Mouse (Mus musculus) embryonic facial prominence, embryonic 10.5 days (tissue): ENCODE results near the gene Tex35. TPM values are rescaled to one million over a fixed set of nuclear protein-coding genes. Genes with fewer than 3 reads are reported as not detected.

ENCODE experiments used
- DNase-seq: peaks from one replicate; pipeline ENCODE4 v3.0.0-alpha.2; 2017; ENCODE audit warnings: low spot score
- H3K27ac ChIP-seq: fragments of 300-500 bp; sonication (generic); replicated peaks from 2 replicates; pipeline ENCODE4 v1.5.1; 2016; ENCODE audit warnings: mild to moderate bottlenecking
- H3K27me3 ChIP-seq: fragments of 300-500 bp; sonication (generic); replicated peaks from 2 replicates; pipeline ENCODE4 v1.6.1; 2016; ENCODE audit warnings: low read depth, mild to moderate bottlenecking; ENCODE audit not compliant: poor library complexity, severe bottlenecking
- H3K36me3 ChIP-seq: fragments of 300-500 bp; sonication (generic); replicated peaks from 2 replicates; pipeline ENCODE4 v1.6.1; 2016; ENCODE audit warnings: mild to moderate bottlenecking, moderate library complexity
- H3K4me1 ChIP-seq: fragments of 300-500 bp; sonication (generic); 2 replicates; pipeline ENCODE4 v1.6.1; 2016
- H3K4me3 ChIP-seq: fragments of 300-500 bp; sonication (generic); 2 replicates; pipeline ENCODE4 v1.5.1; 2016; ENCODE audit warnings: mild to moderate bottlenecking, moderate library complexity
- H3K9me3 ChIP-seq: fragments of 300-500 bp; sonication (generic); 2 replicates; pipeline ENCODE4 v1.6.1; 2016; ENCODE audit warnings: mild to moderate bottlenecking
- WGBS: fragments of 180-500 bp; shearing (Covaris S2); methylation state at CpG from one replicate; pipeline ENCODE4 v1.1.7; 2016; 5-methylcytosine and 5-hydroxymethylcytosine counted together
- polyA plus RNA-seq: library from polyadenylated mRNA; unstranded; fragments of >200 nt; fragmentation: Nextera tagmentation; extraction: Ambion mirVana; gene quantifications from 2 replicates; pipeline ENCODE4 v1.2.1, GENCODE M21; 2016

Gene Tex35
- polyA plus RNA-seq, 1 experiment from 2014 or later: not detected

DNA sequence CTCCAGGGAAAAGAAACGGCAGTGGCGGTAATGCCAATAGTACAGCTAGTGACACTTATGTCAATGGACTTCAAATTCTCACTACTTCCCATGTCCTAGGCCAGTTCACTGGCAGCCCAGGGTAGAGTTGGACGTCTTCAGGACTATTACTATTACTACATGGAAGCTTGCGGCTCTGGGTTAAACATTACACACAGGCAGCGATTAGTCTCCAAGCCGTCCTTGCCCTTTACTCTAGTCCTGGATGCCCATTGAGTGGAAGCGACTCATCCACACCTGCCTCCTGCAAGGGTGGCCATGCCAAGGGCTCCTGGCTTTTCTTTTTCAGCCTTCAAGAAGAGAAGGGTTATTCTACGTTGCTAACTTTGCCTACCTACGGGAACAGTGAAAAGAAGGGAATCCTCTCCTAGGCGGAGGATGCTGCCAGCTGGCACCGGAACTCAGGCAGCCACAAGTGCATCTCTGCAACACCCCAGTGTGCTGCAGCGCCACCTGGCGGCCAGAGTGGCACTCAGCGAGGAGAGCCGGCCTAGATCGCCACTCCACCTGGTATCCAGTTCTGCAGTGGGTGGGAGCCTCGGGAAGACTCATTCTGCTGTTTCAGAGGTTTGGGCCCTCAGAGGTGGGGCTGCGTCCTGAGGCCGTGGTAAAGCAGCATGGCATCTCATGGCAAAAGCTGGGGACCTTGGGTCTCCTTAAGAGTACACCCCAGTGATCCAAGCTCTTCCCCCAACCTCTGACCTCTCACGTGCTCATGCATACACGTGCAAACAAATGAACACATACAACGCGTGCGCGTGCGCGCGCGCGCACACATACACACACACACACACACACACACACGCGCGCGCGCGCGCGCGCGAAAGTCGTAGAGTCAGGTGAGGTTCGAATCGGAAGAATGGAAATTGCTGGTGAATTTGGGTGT, 31.4 kb downstream of the Tex35 start:
- H3K27ac ChIP-seq: no peak overlapping the region
- 62% methylated on average over 43 of the region's 43 CpGs for WGBS

DNA sequence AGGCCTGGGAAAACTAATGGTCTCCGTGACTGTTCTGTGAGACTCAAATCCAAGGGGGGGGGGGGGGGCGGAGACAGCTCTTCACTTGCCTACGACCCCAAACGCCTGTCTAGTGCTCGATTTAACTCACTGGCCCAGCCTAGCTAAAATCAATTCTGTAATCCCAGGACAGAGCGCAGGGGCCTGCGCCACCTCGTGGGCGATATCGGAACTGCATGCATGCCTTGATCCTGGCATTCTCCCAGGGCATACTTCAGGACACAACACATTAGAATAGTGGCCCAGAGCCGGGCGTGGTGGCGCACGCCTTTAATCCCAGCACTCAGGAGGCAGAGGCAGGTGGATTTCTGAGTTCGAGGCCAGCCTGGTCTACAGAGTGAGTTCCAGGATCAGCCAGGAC, 32.2 kb downstream of the Tex35 start:
- Histone ChIP-seq H3K36me3 (no peaks in the 10 kb centered on the region), H3K9me3 (no peaks in the 10 kb centered on the region), H3K4me1 (peaks cover 38% of the 10 kb centered on the region), H3K27ac (no peak overlapping the region), H3K4me3 (no peak overlapping the region), H3K27me3 (no peaks in the 10 kb centered on the region; the same call in 1 of the 2 replicates)
- peak; percentile 91 for DNase-seq
- 6% methylated on average over 15 of the region's 15 CpGs for WGBS

More for the DNA sequence above, 31.4 kb downstream of the Tex35 start:
- peak; percentile 91 for DNase-seq
- Histone ChIP-seq H3K4me1 (peaks cover 44% of the 10 kb centered on the region), H3K36me3 (no peaks in the 10 kb centered on the region), H3K27me3 (no peaks in the 10 kb centered on the region; the same call in 1 of the 2 replicates), H3K4me3 (peak overlapping the region; percentile 16; the same call in 1 of the 2 replicates), H3K9me3 (no peaks in the 10 kb centered on the region)

DNA sequence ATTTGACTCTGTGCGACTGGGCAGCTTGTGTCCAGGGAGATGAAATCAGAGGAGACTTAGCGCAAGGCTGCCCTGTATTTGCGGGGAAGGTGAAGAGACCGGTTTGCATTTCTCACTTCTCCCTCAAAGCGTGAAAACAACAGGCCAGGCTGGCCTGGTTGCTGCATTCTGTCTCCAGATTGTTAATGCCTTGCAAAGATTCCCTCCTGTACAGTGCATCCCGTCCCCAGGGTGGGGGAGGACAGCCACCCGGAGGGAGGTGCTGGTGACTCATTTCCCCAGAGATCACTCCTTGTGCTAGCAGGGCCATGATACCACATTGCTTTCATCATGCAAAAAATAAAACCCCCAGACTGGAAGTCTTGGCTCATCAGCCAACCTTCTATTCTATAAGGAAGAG, 33.5 kb downstream of the Tex35 start:
- DNase-seq: no peak
- H3K9me3 ChIP-seq: no peaks in the 10 kb centered on the region
- peaks cover 34% of the 10 kb centered on the region for H3K4me1 ChIP-seq
- no peak overlapping the region for H3K4me3 ChIP-seq
- peaks cover 3% of the 10 kb centered on the region; the same call in 1 of the 2 replicates for H3K27me3 ChIP-seq
- 0 out of 2 replicates have a peak overlapping the region, but pooled peaks have one; percentile 19 for H3K27ac ChIP-seq
- WGBS: 71% methylated on average over 7 of the region's 7 CpGs
- no peaks in the 10 kb centered on the region for H3K36me3 ChIP-seq

DNA sequence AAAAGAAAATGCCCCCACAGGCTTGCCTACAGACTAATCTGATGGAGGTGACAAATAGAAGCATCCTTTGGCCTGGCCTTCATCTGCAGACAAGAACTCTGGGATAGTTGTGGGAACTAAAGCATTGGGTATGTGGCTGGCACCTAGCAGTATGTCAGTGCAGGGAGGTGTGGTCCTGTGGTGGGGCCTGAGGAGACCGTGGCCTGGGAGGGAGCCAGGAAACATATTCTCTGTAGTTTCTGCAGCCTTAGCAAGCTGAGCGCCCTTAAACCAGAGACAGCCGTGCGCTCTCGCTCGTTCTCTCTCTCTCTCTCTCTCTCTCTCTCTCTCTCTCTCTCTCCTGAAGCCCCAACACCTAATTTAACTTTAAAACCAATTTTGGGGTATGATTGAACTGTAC, 34.1 kb downstream of the Tex35 start:
- peaks cover 34% of the 10 kb centered on the region for H3K4me1 ChIP-seq
- 92% methylated on average over 6 of the region's 6 CpGs for WGBS
- H3K36me3 ChIP-seq: no peaks in the 10 kb centered on the region
- H3K9me3 ChIP-seq: no peaks in the 10 kb centered on the region
- H3K27me3 ChIP-seq: peaks cover 3% of the 10 kb centered on the region; the same call in 1 of the 2 replicates
- no peak for DNase-seq
- no peak overlapping the region for H3K4me3 ChIP-seq
- 0 out of 2 replicates have a peak overlapping the region, but pooled peaks have one; percentile 19 for H3K27ac ChIP-seq

DNA sequence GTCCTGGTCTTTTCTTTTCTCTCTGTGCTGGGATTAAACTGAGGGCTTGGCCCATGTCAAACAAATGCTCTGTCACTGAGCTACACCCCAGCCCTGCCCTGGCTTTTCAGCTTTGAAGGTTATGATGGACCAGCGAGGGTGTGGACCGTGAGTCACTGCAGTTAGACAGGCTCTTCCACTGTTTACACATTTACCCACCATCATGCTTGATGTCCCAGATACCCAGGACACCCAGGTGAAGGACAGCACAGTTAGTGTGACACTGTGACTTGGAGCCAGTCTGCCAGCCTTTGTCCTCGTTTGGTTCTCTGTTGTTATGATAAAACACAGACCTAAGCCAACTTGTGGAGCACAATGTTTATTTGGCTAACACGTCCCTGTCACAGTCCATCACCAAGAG, 34.9 kb downstream of the Tex35 start:
- Histone ChIP-seq H3K4me1 (peaks cover 33% of the 10 kb centered on the region), H3K4me3 (no peak overlapping the region), H3K9me3 (no peaks in the 10 kb centered on the region), H3K27ac (no peak overlapping the region), H3K36me3 (no peaks in the 10 kb centered on the region), H3K27me3 (peaks cover 3% of the 10 kb centered on the region; the same call in 1 of the 2 replicates)
- DNase-seq: no peak
- 62% methylated on average over 4 of the region's 4 CpGs for WGBS

DNA sequence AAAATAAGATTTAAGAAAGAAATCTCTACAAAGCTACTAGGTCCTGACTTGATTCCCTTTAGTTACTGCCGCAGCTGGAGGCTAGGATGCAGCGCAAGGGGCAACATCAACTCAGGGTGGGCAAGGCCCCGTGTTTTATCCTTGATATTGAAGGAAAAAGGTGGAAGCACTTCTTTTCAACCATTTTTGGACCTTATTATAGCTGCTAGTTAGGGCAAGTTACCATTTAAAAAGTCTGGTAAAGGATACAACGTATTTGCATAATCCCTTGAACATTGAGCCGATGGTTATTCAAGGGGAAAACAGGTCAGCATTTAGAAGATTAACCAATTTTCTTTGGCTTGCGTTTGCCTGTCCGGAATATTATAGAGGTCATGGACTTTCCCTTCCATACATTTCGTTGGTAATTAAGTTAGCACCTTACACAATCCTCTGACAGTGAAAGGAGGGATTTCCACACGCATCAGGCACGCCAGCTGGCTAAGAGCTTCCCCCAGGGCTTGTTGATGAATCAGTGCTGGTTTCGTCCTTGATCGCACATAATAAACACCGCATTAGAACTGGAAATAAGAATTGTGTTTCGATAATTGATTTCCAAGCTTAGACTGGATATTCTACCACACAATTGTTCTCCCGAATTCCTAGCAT, 39.2 kb downstream of the Tex35 start:
- H3K4me1 ChIP-seq: peaks cover 20% of the 10 kb centered on the region
- peaks cover 3% of the 10 kb centered on the region; the same call in 1 of the 2 replicates for H3K27me3 ChIP-seq
- no peak overlapping the region for H3K27ac ChIP-seq
- no peaks in the 10 kb centered on the region for H3K36me3 ChIP-seq
- no peak overlapping the region for H3K4me3 ChIP-seq
- no peaks in the 10 kb centered on the region for H3K9me3 ChIP-seq
- 71% methylated on average over 15 of the region's 15 CpGs for WGBS
- DNase-seq: no peak

DNA sequence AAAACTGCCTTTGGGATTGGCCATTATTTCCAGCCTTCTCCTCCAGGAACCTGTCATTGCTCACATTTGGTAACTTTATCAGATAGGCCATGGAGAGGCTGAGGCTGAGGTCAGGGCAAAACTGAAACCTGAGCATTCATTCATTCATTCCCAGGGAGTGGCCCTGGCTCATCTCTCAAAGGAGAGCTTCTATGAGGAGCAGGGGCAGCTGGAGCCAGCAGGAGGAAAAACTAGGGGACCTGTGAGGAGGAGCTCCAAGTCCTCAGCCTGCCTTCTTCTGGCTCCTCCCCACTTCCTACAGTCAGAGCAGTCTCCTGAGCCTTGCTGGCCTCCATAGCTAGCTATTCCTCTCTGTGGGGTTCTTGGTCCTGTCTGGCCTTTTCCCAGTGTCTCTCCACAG, 40.2 kb downstream of the Tex35 start:
- Histone ChIP-seq H3K9me3 (no peaks in the 10 kb centered on the region), H3K4me3 (no peak overlapping the region), H3K36me3 (no peaks in the 10 kb centered on the region), H3K27me3 (peaks cover 3% of the 10 kb centered on the region; the same call in 1 of the 2 replicates), H3K4me1 (peaks cover 23% of the 10 kb centered on the region), H3K27ac (no peak overlapping the region)
- DNase-seq: no peak

DNA sequence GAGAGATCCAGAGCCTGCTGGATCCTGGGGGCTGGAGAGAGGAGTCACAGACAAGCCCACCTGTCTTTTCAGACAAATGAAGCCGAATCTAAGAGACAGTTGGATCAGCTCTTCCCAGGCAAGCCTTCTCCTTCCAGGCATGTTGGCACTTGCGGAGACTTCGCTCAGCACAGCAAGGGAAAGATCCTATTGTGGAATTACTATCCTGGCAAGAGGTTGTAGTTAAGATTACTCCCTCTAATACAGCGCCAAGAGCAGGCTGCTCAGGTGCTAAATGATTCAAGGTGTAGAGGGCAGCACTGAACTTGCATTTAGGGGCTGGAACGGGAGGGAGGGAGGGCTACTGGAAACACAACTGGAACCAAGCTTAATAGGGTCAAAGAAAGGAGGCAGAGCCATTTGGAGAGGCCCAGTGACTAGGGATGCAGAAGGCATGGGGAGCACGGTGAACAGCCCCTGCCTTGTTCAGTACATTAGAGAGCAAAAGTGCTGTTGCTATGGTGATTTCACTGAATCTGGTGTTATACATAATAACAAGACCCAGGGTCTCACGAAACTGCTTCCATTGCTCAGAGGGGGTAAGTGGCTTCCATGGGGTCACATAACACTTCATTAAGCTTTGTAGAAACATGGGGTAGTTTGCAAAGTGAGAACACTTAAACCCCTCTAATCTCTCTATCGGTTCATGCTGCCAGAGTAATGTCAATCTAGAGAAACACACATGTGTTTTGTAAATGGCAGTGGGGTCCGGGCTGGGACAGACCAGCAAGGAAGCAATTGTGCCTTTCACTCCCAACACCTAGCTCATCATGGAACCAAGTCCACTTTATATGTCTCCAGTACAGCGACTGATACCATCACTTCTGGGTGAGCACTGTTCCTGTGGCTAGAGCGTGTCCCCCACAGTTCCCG, 42.4 kb downstream of the Tex35 start:
- no peak overlapping the region for H3K27ac ChIP-seq
- peaks cover 23% of the 10 kb centered on the region for H3K4me1 ChIP-seq
- DNase-seq: no peak
- 88% methylated on average over 12 of the region's 12 CpGs for WGBS
- H3K9me3 ChIP-seq: no peaks in the 10 kb centered on the region
- H3K4me3 ChIP-seq: no peak overlapping the region
- 0 out of 2 replicates have a peak, but pooled peaks cover 3% of the 10 kb centered on the region for H3K27me3 ChIP-seq
- H3K36me3 ChIP-seq: no peaks in the 10 kb centered on the region

DNA sequence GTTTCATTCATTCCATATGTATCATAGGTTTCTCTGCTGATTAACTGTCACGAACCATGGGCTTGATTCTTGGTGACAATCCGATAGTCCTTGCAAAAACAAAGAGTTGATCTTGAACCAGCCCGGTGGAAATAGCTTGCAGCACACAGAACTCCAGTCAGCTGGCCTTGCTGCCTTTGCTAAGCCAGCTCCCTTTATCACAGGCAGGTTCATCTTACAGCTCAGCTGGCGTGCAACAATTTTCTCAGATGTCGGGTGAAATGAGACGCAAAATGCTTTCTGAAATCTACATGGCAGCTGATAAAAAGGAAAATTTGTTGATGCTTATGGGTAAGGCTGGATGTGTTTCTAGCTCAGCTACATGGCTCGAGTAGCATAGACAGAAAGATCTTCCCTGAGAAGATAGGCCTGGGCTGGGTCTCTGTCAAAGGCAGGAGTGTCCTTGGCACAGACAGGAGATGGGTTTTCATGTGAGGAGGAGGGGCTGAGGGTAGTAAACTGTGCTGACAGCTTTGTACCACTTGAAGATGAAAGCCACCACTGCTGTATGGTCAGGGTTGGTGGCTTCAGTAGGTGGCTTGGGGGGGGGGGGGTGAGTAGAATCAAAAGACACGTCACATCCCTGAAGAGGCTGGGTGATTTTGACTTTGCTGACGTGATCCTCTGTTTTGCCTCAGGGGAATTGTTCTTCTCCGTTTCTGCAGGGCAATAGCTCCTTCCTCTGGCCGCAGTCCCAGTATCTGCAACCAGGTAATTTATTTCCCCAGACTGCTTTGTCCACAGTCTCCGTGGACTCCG, 45.0 kb downstream of the Tex35 start:
- H3K4me3 ChIP-seq: no peak overlapping the region
- no peaks in the 10 kb centered on the region for H3K36me3 ChIP-seq
- 68% methylated on average over 13 of the region's 13 CpGs for WGBS
- H3K9me3 ChIP-seq: no peaks in the 10 kb centered on the region
- H3K27me3 ChIP-seq: no peaks in the 10 kb centered on the region
- H3K4me1 ChIP-seq: peaks cover 13% of the 10 kb centered on the region; the same call in 1 of the 2 replicates
- 0 out of 2 replicates have a peak overlapping the region, but pooled peaks have one; percentile 26 for H3K27ac ChIP-seq
- DNase-seq: no peak

DNA sequence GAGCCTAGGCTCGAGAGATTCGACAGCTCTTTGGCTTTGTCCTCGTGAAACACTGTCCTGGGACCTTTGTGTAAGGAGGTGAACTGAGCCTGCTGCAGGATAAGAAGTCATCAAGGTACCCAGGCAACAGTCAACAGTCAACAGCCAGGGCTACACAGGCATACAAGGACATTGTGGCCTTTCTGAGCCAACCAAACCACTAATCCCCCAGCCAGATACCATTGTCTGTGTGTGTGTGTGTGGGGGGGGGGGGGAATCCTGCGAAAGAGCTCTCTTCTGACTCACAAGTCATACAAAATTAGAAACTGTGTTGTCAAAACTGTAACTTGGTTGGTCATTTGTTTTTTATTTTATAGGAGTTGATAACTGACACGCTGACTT, 46.0 kb downstream of the Tex35 start:
- 83% methylated on average over 5 of the region's 5 CpGs for WGBS
- H3K27ac ChIP-seq: no peak overlapping the region

DNA sequence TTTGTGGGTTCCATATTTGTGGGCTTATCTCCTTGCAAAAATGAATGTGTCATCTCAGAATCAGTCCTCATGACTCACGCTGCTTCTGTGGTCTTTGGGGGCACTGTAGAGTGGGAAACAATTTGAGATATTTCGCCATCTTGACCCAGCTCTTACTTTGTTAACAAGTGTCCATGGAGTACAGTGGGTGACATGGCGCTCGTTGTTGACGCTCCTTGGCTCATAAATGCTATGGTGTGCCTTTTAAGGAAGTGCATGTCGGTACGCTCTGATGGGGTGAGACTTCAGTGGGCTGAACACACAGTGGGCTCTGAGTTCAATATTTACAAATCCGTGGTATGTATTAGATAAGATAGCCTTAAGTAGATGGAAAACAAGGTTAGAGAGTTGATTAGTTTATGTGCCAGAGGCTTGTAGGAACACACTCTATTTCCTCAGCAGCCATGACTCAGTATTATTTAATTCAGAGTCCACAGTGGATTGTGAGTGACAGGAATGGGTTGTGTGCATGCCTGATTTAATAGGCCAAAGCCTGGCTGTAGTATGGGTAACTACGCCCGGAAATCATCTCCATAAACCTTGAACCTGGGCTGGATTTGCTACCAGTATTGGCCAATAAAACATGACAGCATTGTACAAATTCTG, 46.6 kb downstream of the Tex35 start:
- Histone ChIP-seq H3K36me3 (no peaks in the 10 kb centered on the region), H3K27me3 (no peaks in the 10 kb centered on the region), H3K27ac (no peak overlapping the region), H3K9me3 (no peaks in the 10 kb centered on the region), H3K4me3 (no peak overlapping the region), H3K4me1 (peaks cover 11% of the 10 kb centered on the region)
- WGBS: 95% methylated on average over 10 of the region's 10 CpGs
- no peak for DNase-seq

More for the DNA sequence above, 46.0 kb downstream of the Tex35 start:
- Histone ChIP-seq H3K27me3 (no peaks in the 10 kb centered on the region), H3K9me3 (no peaks in the 10 kb centered on the region), H3K36me3 (no peaks in the 10 kb centered on the region), H3K4me3 (no peak overlapping the region), H3K4me1 (peaks cover 13% of the 10 kb centered on the region; the same call in 1 of the 2 replicates)
- DNase-seq: no peak
